Mouse (Mus musculus): ENCODE measurements at regions not wholly inside any gene's neighbourhood (a gene's known extent, or its start where the extent isn't known, plus 50 kb on each side); places are given as distances from the start of the nearest gene placed in this dataset.

GRCm38 (mm10) chr10:109136763-109137732 lies 126.3 kb upstream of the Syt1 start:
- TF ChIP-seq CTCF (IDR thresholded peaks at IDR 0.05; ENCODE audit: borderline replicate concordance, extremely low read depth, insufficient read depth, insufficient read length): no peak
- no peak for TF ChIP-seq POLR2A (IDR thresholded peaks at IDR 0.05; ENCODE audit: borderline replicate concordance, extremely low read depth, insufficient read depth, insufficient read length, poor library complexity, severe bottlenecking)
